Mouse (Mus musculus): ENCODE measurements around the gene Loxl3.

DNA sequence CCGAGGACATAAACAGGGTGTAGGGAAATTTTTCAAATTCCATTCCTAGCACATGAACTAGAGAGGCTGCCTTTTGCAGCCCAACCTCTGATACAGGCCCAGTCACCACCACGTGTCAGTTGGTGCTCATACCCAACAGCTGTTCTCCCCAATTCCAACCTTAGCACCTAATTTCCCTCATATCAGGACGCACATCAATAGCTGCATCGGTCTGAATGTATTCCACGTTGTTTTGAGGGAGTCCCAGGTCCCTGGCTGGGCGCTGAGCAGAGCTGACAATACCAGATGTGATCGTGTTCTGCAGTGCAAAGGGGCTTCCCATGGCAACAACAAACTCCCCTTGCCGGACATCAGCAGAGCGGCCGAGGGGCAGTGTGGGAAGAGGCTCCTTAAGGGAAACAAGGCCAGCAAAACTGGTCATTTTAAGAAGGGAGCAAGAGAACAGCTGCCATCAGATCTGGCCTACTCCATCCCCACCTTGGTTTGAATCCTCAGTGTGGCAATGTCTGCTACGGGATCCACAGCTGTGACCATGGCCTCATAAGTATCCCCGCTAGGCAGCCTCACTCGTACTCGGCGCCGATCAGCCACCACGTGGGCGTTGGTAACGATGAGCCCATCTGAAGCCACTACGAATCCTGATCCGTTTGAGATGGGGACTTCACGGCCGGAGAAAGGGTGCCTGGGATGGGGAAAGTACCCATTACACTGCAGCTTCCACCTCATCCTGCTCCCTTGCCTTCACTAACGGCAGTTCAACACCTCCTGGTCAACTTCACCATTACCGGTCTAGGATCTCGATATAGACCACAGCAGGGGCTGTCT, 19.4 kb downstream of the Loxl3 start:
- TF ChIP-seq POLR2A (IDR thresholded peaks at IDR 0.05; ENCODE audit: borderline replicate concordance, low read depth, low read length) (no peak), CTCF (IDR thresholded peaks at IDR 0.05; ENCODE audit: low read depth, low read length) (peak; percentile 4; the same call in 1 of the 2 replicates)
